Mouse (Mus musculus) liver, postnatal 0 days (tissue): ENCODE measurements around the gene Fbxl18. TPM values are rescaled to one million over a fixed set of nuclear protein-coding genes. Genes with fewer than 3 reads are reported as not detected.

Experiments used
- ATAC-seq: fragments of 200-750 bp; cut with Nextera tagmentation; 2 replicates; pipeline ENCODE4 v1.8.0; 2017; ENCODE audit warnings: mild to moderate bottlenecking, moderate library complexity
- DNase-seq: peaks from one replicate; pipeline ENCODE4 v3.0.0-alpha.2; 2016
- H3K27ac ChIP-seq: fragments of 300-500 bp; sonication (generic); 2 replicates; pipeline ENCODE4 v1.5.1; 2014; ENCODE audit warnings: antibody characterized with exemption, moderate library complexity, mild to moderate bottlenecking, low read depth
- H3K27me3 ChIP-seq: fragments of 300-500 bp; sonication (generic); 2 replicates; pipeline ENCODE4 v1.6.1; 2014; ENCODE audit warnings: low read length, control low read depth, mixed read lengths; ENCODE audit not compliant: insufficient read depth
- H3K36me3 ChIP-seq: fragments of 300-500 bp; sonication (generic); replicated peaks from 2 replicates; pipeline ENCODE4 v1.6.1; 2014; ENCODE audit warnings: mild to moderate bottlenecking, control low read depth, low read length, moderate library complexity, mixed read lengths; ENCODE audit not compliant: insufficient read depth
- H3K4me1 ChIP-seq: fragments of 300-500 bp; sonication (generic); 2 replicates; pipeline ENCODE4 v1.6.1; 2014; ENCODE audit warnings: antibody characterized with exemption, mild to moderate bottlenecking, control low read depth; ENCODE audit not compliant: insufficient read depth
- H3K4me2 ChIP-seq: fragments of 300-500 bp; sonication (generic); 2 replicates; pipeline ENCODE4 v1.6.1; 2014; ENCODE audit warnings: low read depth, mild to moderate bottlenecking, low read length, moderate library complexity, mixed read lengths
- H3K4me3 ChIP-seq: fragments of 300-500 bp; sonication (generic); 2 replicates; pipeline ENCODE4 v1.5.1; 2014; ENCODE audit warnings: low read depth, low read length
- H3K9ac ChIP-seq: fragments of 300-500 bp; sonication (generic); replicated peaks from 2 replicates; pipeline ENCODE4 v1.6.1; 2014; ENCODE audit warnings: mild to moderate bottlenecking, moderate library complexity
- H3K9me3 ChIP-seq: fragments of 300-500 bp; sonication (generic); 2 replicates; pipeline ENCODE4 v1.6.1; 2016; ENCODE audit warnings: mild to moderate bottlenecking, control low read depth, low read length, mixed read lengths
- CTCF ChIP-seq: sonication (generic); IDR thresholded peaks from 2 replicates; pipeline ENCODE4 v1.5.1; 2016; ENCODE audit warnings: antibody characterized with exemption, low read depth
- EP300 ChIP-seq: IDR thresholded peaks from 2 replicates; pipeline ENCODE4 v1.6.1; 2016; ENCODE audit warnings: antibody characterized with exemption, low read depth, mild to moderate bottlenecking
- WGBS: fragments of 180-500 bp; shearing (Covaris S2); extraction: QIAGEN DNeasy Blood & Tissue Kit; methylation state at CpG from one replicate; pipeline ENCODE4 v1.1.7; 2014; ENCODE audit not compliant: insufficient replicate concordance; 5-methylcytosine and 5-hydroxymethylcytosine counted together
- polyA plus RNA-seq: library from polyadenylated mRNA; unstranded; fragments of >200 nt; fragmentation: Nextera tagmentation; extraction: Ambion mirVana; gene quantifications from 2 replicates; pipeline ENCODE4 v1.2.1, GENCODE M21; 2015

Fbxl18 gene
- polyA plus RNA-seq, 1 experiment from 2014 or later = 3.2 TPM

DNA sequence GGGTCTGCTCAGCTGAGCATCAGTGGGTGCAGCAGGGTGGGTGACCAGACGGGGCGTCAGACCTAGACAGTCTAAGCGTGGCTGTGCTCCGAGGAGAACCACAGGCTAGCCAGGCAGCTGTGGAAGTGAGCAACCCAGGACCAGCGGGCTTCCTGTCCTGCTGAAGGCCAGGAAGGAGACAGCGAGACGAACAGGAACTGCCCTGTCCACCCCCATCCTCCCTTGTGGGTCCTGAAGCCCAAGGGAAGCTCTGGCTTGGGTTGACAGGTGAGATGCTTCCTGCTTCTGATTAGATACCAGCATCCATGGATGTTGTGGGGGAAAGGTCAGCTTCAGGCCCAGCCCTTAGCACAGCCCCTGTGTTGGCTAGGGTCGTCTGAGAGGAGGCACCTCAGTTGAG is 13.3 kb downstream of the Fbxl18 start:
- no peak overlapping the region for H3K4me3 ChIP-seq
- DNase-seq = no peak
- ATAC-seq = no peak
- H3K4me2 ChIP-seq = no peak overlapping the region
- H3K27me3 ChIP-seq = no peaks in the 10 kb centered on the region
- peaks cover 17% of the 10 kb centered on the region for H3K36me3 ChIP-seq
- 45% methylated on average over 8 of the region's 8 CpGs for WGBS
- TF ChIP-seq EP300 = no peak
- peaks cover 4% of the 10 kb centered on the region for H3K4me1 ChIP-seq
- H3K9ac ChIP-seq = no peak overlapping the region
- no peak overlapping the region for H3K27ac ChIP-seq
- no peaks in the 10 kb centered on the region for H3K9me3 ChIP-seq

DNA sequence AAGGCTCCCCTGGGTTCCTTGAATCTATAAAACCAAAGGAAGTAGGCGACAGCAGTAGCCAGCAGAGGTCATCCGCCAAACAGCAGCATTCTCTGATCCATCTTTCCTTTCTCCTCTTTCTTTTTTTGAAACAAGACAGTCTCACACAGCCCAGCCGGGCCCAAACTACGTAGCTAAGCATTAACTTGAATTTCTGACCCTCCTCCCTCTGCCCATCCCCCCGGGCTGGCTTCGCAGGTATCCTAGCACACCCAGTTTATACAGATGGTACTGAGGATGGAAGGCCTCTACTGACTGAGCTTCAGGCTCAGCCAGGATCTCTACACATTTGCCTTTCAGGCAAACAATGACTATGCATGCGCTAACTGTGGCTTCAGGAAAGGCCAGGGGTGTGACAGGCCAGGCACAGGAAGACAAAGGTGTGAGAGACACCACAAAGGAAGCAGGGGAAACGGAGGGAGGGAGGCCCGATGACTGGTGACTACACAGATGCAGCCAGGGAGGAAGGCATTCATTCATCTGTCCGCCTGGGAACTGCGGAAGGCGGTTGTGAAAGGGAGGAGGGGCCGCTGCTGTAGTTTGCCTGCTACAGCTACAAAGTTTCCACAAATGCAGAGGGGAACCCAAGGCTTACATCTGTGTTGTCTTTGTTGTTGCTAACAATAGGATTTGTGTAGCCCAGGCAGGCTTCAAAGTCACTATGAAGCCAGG is 14.3 kb downstream of the Fbxl18 start:
- DNase-seq = no peak
- Histone ChIP-seq H3K4me1 (peaks cover 4% of the 10 kb centered on the region), H3K4me2 (0 out of 2 replicates have a peak overlapping the region, but pooled peaks have one; percentile 9), H3K27ac (0 out of 2 replicates have a peak overlapping the region, but pooled peaks have one; percentile 40), H3K9ac (no peak overlapping the region), H3K36me3 (peaks cover 14% of the 10 kb centered on the region), H3K4me3 (no peak overlapping the region), H3K9me3 (no peaks in the 10 kb centered on the region), H3K27me3 (no peaks in the 10 kb centered on the region)
- ATAC-seq = no peak
- 33% methylated on average over 13 of the region's 13 CpGs for WGBS
- no peak for TF ChIP-seq CTCF
- no peak for TF ChIP-seq EP300

DNA sequence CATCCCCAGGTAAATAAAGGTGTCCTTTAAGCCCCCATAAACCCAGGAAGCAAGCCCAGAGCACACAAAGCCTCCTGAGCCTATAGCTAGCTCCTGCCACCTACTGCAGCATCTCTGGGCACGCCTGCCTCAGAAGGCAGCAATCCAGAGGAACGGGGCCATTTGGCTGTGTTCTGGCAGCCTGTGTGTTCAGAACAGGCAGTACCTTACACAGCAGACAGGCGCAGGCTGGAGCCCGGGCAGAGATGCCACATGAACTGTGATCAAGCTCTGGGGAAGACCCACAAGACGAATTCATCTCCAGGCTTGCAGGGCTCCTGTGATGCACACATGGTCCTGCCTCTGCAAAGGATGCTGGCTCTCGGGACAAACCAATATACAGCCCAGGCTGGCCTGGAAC is 15.0 kb downstream of the Fbxl18 start:
- TF ChIP-seq EP300 = no peak
- no peak for TF ChIP-seq CTCF
- Histone ChIP-seq H3K36me3 (peaks cover 13% of the 10 kb centered on the region; the same call in 1 of the 2 replicates), H3K4me1 (peaks cover 4% of the 10 kb centered on the region), H3K27me3 (no peaks in the 10 kb centered on the region), H3K4me3 (no peak overlapping the region), H3K4me2 (no peak overlapping the region), H3K9ac (no peak overlapping the region), H3K9me3 (no peaks in the 10 kb centered on the region), H3K27ac (no peak overlapping the region)
- ATAC-seq (no peak), DNase-seq (no peak)
- 81% methylated on average over 6 of the region's 6 CpGs for WGBS

DNA sequence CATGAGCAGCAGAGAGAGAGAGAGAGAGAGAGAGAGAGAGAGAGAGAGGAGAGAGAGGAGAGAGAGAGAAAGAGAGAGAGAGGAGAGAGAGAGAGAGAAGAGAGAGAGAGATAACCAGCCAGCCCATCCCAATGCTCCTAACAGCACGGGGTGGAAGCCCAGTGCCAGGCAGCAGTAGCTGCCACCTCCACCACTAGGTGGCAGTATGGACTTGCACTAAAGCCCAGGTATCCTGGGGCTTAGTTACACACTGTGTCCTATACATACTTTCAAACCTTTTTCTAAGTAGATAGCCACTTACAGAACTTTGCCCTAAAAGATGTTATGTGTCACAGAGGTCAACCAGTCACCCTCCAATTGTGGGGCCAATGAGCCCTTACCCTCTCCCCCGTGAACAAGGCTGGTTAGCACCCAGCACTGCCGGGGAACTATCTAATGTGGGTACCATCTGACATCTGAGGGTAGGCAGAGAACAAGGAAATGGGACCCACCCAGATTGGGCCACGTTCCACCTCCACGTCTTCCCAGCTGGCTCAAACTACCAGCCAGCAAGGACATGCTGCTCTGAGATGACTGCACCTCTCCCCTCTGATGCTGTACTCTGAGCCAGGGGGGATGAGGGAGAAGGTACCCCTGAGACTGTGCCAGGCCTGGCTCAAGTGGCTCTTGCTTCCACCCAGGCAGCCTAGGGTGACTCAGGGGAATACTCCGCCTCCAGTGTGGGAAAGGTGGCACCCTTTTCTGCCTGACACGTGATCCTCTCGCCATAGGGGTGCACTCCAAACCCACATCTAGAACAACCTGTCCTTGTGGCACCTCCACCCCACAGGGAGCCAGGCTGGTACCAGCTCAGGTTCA is 15.7 kb downstream of the Fbxl18 start:
- Histone ChIP-seq H3K9ac (no peak overlapping the region), H3K9me3 (no peaks in the 10 kb centered on the region), H3K4me3 (no peak overlapping the region), H3K27ac (no peak overlapping the region), H3K27me3 (no peaks in the 10 kb centered on the region), H3K4me1 (peaks cover 4% of the 10 kb centered on the region), H3K4me2 (no peak overlapping the region), H3K36me3 (0 out of 2 replicates have a peak, but pooled peaks cover 6% of the 10 kb centered on the region)
- ATAC-seq (peak; percentile 77), DNase-seq (peak; percentile 86)
- TF ChIP-seq CTCF (peak; percentile 98), EP300 (no peak)
- WGBS = 51% methylated on average over 8 of the region's 8 CpGs

DNA sequence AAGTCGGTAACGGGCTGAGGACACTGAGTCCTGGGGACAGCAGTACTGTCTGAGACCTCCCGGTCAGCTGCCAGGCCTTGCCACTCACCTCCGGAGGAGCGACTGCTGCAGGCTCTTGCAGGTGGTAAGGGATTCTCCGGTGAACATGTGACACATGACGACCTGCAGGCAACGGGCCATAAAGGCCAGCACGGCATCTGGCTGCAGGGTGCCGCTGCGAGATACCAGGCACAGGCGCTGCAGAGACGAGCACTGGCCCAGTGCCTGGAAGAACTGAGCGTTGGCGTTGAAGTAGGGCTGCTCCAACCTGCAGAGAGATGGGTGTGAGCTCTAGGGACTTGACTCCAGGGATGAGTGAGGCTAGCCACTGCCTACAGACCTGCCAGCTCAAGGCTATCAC is 16.7 kb downstream of the Fbxl18 start:
- TF ChIP-seq CTCF (no peak), EP300 (no peak)
- WGBS = 87% methylated on average over 15 of the region's 15 CpGs
- H3K36me3 ChIP-seq = 0 out of 2 replicates have a peak, but pooled peaks cover 5% of the 10 kb centered on the region
- no peak overlapping the region for H3K9ac ChIP-seq
- H3K9me3 ChIP-seq = no peaks in the 10 kb centered on the region
- H3K27me3 ChIP-seq = no peaks in the 10 kb centered on the region
- no peak overlapping the region for H3K4me3 ChIP-seq
- ATAC-seq (no peak), DNase-seq (no peak)
- H3K27ac ChIP-seq = no peak overlapping the region
- H3K4me2 ChIP-seq = no peak overlapping the region
- peaks cover 4% of the 10 kb centered on the region for H3K4me1 ChIP-seq
